Mouse (Mus musculus) spleen, adult 18-20 months (tissue): ENCODE measurements around the gene S100a14.

Experiments
- DNase-seq, 2 experiments: peaks; one replicate each; pipeline ENCODE4 v3.0.0; 2022; ENCODE audit warnings: mixed read lengths in 2 of 2

Gene S100a14

GRCm38 (mm10) chr3:90526580-90526979 is at the start of gene S100a14:
TSS of gene S100a14 (plus strand) at chr3:90526856.
- DNase-seq = no peak

- DNase-seq = no peak
Observed at GRCm38 (mm10) chr3:90486998-90487397, 39.7 kb upstream of the S100a14 start.

- DNase-seq = no peak
Observed at GRCm38 (mm10) chr3:90488576-90488975, 38.1 kb upstream of the S100a14 start.

- peak; percentile 90 to 94 for DNase-seq
Observed at GRCm38 (mm10) chr3:90490696-90491256, 35.9 kb upstream of the S100a14 start, which contains the start of gene Snapin. TSS of gene Snapin (minus strand) at chr3:90491033.

- no peak for DNase-seq
Observed at GRCm38 (mm10) chr3:90491350-90491749, 35.3 kb upstream of the S100a14 start.

GRCm38 (mm10) chr3:90493831-90494540 is 32.7 kb upstream of the S100a14 start:
- no peak for DNase-seq

- no peak for DNase-seq
Observed at GRCm38 (mm10) chr3:90495850-90496525, 30.7 kb upstream of the S100a14 start.

GRCm38 (mm10) chr3:90497597-90497996 is 29.1 kb upstream of the S100a14 start:
- no peak for DNase-seq

- no peak for DNase-seq
Observed at GRCm38 (mm10) chr3:90503444-90503843, 23.2 kb upstream of the S100a14 start.

- no peak for DNase-seq
Observed at GRCm38 (mm10) chr3:90505216-90505615, 21.4 kb upstream of the S100a14 start.

GRCm38 (mm10) chr3:90506362-90506761 is 20.3 kb upstream of the S100a14 start:
- DNase-seq = no peak

GRCm38 (mm10) chr3:90508287-90508949 is 18.2 kb upstream of the S100a14 start:
- DNase-seq = no peak

GRCm38 (mm10) chr3:90508950-90509746 is 17.5 kb upstream of the S100a14 start, which contains the start of gene Chtop:
TSS of gene Chtop (minus strand) at chr3:90509498.
- peak; percentile 98 to 99 for DNase-seq

GRCm38 (mm10) chr3:90509747-90510123 is 16.9 kb upstream of the S100a14 start:
- DNase-seq = no peak

GRCm38 (mm10) chr3:90512276-90512675 is 14.4 kb upstream of the S100a14 start:
- DNase-seq = no peak

- no peak for DNase-seq
Observed at GRCm38 (mm10) chr3:90512948-90513642, 13.6 kb upstream of the S100a14 start.

GRCm38 (mm10) chr3:90513796-90514590 is 12.7 kb upstream of the S100a14 start, which contains the start of the genes S100a1 and S100a13:
TSS of gene S100a1 (minus strand) at chr3:90514392.
TSS of gene S100a13 (plus strand) at chr3:90514435.
- peak in 1 of 2 experiments; percentile 29 for DNase-seq

GRCm38 (mm10) chr3:90514691-90515090 is 12.0 kb upstream of the S100a14 start:
- DNase-seq = peak; percentile 46 to 61

- no peak for DNase-seq
Observed at GRCm38 (mm10) chr3:90515242-90515641, 11.4 kb upstream of the S100a14 start.

GRCm38 (mm10) chr3:90515789-90516188 is 10.9 kb upstream of the S100a14 start:
- DNase-seq = no peak

GRCm38 (mm10) chr3:90517711-90518110 is 8.9 kb upstream of the S100a14 start:
- no peak for DNase-seq
